Mouse (Mus musculus) thymus, adult 2 months (tissue): ENCODE measurements at regions not wholly inside any gene's neighbourhood (a gene's known extent, or its start where the extent isn't known, plus 50 kb on each side); places are given as distances from the start of the nearest gene placed in this dataset.

ENCODE experiments used
- DNase-seq: peaks from one replicate; pipeline ENCODE4 v3.0.0; 2021
- H3K27ac ChIP-seq: fragments of 200-500 bp; 2 replicates; pipeline ENCODE4 v1.5.1; 2012; ENCODE audit warnings: low read length, control low read depth; ENCODE audit not compliant: control insufficient read depth, insufficient read depth
- H3K27me3 ChIP-seq: fragments of 200-500 bp; 2 replicates; pipeline ENCODE4 v1.6.1; 2012; ENCODE audit warnings: mild to moderate bottlenecking, low read length, moderate library complexity, mixed read lengths; ENCODE audit not compliant: control insufficient read depth, insufficient read depth
- H3K36me3 ChIP-seq: fragments of 200-500 bp; 2 replicates; pipeline ENCODE4 v1.6.1; 2012; ENCODE audit warnings: mild to moderate bottlenecking, low read length, moderate library complexity; ENCODE audit not compliant: control insufficient read depth, insufficient read depth
- H3K4me1 ChIP-seq: fragments of 200-500 bp; replicated peaks from 2 replicates; pipeline ENCODE4 v1.6.1; 2012; ENCODE audit warnings: low read length; ENCODE audit not compliant: control insufficient read depth, insufficient read depth
- H3K4me3 ChIP-seq: fragments of 200-500 bp; 2 replicates; pipeline ENCODE4 v1.5.1; 2012; ENCODE audit warnings: mild to moderate bottlenecking, low read length, control low read depth, moderate library complexity; ENCODE audit not compliant: control insufficient read depth, insufficient read depth
- CTCF ChIP-seq: fragments of 200-500 bp; IDR thresholded peaks from 2 replicates; pipeline ENCODE4 v1.5.1; 2012; ENCODE audit warnings: mild to moderate bottlenecking, control low read depth, low read length, moderate library complexity, borderline replicate concordance; ENCODE audit not compliant: control insufficient read depth, poor library complexity, insufficient read depth; ENCODE audit errors: extremely low read depth
- POLR2A ChIP-seq: fragments of 200-500 bp; IDR thresholded peaks from 2 replicates; pipeline ENCODE4 v1.6.1; 2012; ENCODE audit warnings: mild to moderate bottlenecking, low read length, control low read depth, moderate library complexity; ENCODE audit not compliant: control insufficient read depth, poor library complexity, insufficient read depth; ENCODE audit errors: extremely low read depth
- WGBS: fragments of 180-500 bp; shearing (Covaris S2); methylation state at CpG from one replicate; pipeline ENCODE4 v1.1.7; 2018; 5-methylcytosine and 5-hydroxymethylcytosine counted together

DNA sequence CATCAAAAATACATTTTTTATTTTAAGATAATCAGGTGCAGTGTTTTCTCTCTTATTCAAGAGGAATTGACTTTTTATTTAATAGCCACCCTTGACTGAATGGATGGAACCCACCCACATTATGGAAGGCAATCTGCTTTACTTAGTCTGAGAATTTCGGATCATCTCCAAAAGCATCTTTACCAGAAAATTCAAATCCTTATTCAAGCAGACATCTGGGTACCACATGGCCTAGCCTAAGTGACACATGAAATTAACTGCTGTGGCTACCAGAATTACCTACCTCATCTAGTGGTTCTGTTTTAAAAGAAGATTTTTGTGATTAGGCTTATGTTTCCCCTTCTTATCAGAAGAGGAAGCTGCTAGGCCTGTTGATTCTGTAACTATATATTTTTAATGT is 178.9 kb upstream of the Tars start:
- 87% methylated on average over 1 of the region's 1 CpGs for WGBS
- H3K27ac ChIP-seq: no peak overlapping the region
- no peak overlapping the region for H3K4me3 ChIP-seq
- no peaks in the 10 kb centered on the region for H3K27me3 ChIP-seq
- no peaks in the 10 kb centered on the region for H3K4me1 ChIP-seq
- H3K36me3 ChIP-seq: no peaks in the 10 kb centered on the region
- DNase-seq: no peak
- TF ChIP-seq CTCF (no peak), POLR2A (no peak)

DNA sequence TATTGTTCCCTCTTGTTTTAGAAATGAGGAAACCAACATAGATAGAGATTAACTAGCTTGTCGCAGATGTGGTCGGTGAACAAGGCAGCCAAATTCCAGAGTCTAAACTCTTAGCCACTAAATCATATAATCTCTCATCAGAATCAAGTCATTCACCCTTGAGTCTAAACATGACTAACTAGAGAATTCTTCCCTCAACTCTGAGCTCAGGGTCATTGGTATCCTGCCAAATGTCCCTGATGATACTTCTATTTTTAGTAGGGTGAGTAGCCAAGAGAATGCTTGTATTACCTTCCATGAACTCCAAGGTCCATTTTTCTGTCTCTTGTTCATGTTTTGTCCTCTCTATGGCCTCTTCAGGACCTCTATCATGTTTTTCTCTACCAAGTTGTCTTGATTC is 174.9 kb upstream of the Tars start:
- no peaks in the 10 kb centered on the region for H3K36me3 ChIP-seq
- no peak overlapping the region for H3K27ac ChIP-seq
- no peak overlapping the region for H3K4me3 ChIP-seq
- 78% methylated on average over 2 of the region's 2 CpGs for WGBS
- H3K4me1 ChIP-seq: no peaks in the 10 kb centered on the region
- DNase-seq: no peak
- TF ChIP-seq CTCF: no peak
- TF ChIP-seq POLR2A: no peak
- H3K27me3 ChIP-seq: no peaks in the 10 kb centered on the region

DNA sequence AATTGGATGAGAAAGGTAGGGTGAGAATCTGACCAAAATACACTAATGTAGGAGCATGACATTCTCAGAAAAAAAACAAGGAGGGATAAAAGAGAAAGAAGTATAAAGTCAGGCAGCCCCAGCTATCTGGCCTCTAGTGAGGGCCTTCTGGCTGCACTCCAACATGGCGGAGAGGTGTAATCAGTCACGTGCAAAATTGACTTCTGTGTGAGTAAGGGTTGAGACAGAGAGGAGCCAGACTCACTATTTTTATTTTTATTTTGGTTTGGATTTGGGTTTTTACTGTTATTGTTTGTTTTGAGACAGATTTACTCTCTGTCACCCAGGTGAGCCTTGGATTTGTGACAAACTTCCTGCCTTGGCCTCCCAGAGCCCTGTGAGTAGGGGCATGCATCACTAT is 174.0 kb upstream of the Tars start:
- WGBS: 88% methylated on average over 2 of the region's 2 CpGs
- no peak for DNase-seq

DNA sequence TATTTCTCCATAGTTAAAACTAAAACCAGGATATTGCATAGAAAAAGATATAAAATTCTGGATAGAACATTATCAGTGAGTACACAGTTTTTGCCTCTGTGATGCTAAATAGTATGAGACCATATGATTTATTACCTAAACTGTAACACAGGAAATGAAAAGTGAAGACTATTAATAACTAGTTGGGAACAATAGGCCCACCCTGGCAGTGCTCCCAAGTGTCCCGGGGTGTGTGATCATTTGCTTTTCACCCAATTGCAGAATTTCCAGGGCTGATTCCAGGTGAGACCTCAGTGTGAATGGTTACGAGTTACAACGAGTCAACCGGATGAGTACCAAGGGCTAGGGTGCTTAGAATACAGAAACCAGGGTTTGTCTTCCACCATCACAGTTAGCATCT is 172.6 kb upstream of the Tars start:
- Histone ChIP-seq H3K4me1 (no peaks in the 10 kb centered on the region), H3K27me3 (no peaks in the 10 kb centered on the region), H3K4me3 (no peak overlapping the region), H3K36me3 (no peaks in the 10 kb centered on the region), H3K27ac (no peak overlapping the region)
- 93% methylated on average over 4 of the region's 4 CpGs for WGBS
- no peak for DNase-seq
- no peak for TF ChIP-seq POLR2A
- no peak for TF ChIP-seq CTCF

More for the DNA sequence above, 174.0 kb upstream of the Tars start:
- Histone ChIP-seq H3K4me3 (no peak overlapping the region), H3K27me3 (no peaks in the 10 kb centered on the region), H3K36me3 (no peaks in the 10 kb centered on the region), H3K4me1 (no peaks in the 10 kb centered on the region), H3K27ac (no peak overlapping the region)
- no peak for TF ChIP-seq POLR2A
- TF ChIP-seq CTCF: no peak

DNA sequence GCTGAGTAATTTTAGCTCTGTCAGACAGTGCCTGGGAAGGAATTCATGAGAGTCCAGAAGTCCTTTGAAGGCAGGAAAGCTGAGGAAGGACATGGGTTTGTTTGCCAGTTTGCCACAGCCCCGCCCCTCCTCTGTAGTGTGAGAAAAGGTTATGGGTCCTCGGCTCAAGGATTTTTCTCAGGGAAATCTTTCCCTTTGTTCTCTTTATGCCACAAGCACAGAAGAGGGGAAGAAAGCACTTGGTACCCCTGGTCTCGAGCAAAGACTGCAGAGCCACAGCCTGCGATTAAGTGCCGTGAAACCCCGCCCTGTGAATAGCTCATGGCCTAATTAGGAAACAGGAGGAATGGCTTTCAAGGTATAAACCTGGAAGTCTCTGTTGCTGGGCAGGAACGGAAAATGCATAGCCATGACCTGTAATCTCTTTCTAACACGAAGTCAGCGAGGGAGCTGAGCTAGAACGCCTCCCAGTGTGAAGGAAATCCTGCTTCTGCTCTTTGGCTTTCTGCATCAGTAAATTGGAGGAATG is 166.1 kb upstream of the Tars start:
- no peak overlapping the region for H3K4me3 ChIP-seq
- H3K36me3 ChIP-seq: no peaks in the 10 kb centered on the region
- 37% methylated on average over 10 of the region's 10 CpGs for WGBS
- no peak overlapping the region for H3K27ac ChIP-seq
- no peak for DNase-seq
- 0 out of 2 replicates have a peak, but pooled peaks cover 3% of the 10 kb centered on the region for H3K4me1 ChIP-seq
- no peak for TF ChIP-seq CTCF
- TF ChIP-seq POLR2A: no peak
- no peaks in the 10 kb centered on the region for H3K27me3 ChIP-seq

DNA sequence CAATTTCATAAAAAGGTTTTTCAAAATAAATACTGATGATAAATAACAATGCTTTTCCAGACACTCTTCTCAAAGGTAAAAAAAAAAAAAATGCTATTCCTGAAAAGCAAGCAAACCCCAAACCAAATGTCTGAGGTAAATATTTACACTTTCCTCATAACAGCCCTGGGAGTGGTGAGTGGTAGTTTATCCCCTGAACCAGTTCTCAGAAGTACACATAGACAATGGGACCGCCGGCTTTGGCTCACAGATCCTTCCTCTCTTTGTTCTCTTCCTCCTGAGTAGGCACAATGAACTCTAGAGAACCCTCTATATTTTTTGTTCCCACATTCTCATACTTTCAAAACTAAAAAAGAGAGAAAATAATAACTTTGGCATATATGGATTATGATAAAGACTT is 153.1 kb upstream of the Tars start:
- TF ChIP-seq POLR2A (no peak), CTCF (no peak)
- DNase-seq: no peak
- no peak overlapping the region for H3K4me3 ChIP-seq
- H3K27me3 ChIP-seq: no peaks in the 10 kb centered on the region
- H3K27ac ChIP-seq: no peak overlapping the region
- no peaks in the 10 kb centered on the region for H3K4me1 ChIP-seq
- 92% methylated on average over 2 of the region's 2 CpGs for WGBS
- H3K36me3 ChIP-seq: no peaks in the 10 kb centered on the region

DNA sequence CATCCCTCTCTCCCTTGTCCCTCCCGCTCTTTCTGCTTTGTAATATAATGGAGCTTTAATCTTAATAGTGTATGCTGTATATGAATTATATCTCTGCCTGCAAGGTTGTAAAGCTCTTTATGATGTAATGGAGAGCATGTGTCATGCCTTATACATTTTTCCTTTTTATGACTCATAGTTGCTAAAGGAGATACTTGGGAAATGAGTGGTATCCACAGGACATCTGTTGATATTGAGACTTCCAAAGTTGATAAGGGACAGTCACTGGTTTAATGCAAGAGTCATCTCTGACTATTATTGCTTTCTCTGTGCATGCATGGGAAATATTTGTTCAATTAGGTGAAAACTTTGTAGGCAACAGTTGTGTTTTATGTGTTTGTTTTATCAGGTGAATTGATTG is 152.6 kb upstream of the Tars start:
- no peak for DNase-seq
- WGBS: 91% methylated on average over 1 of the region's 1 CpGs
- Histone ChIP-seq H3K4me3 (no peak overlapping the region), H3K27ac (no peak overlapping the region), H3K4me1 (no peaks in the 10 kb centered on the region), H3K27me3 (no peaks in the 10 kb centered on the region), H3K36me3 (no peaks in the 10 kb centered on the region)
- TF ChIP-seq CTCF (no peak), POLR2A (no peak)
